Mouse (Mus musculus): ENCODE measurements around the gene Tiam1. TPM values are rescaled to one million over a fixed set of nuclear protein-coding genes. Genes with fewer than 3 reads are reported as not detected.

Tiam1 gene
- total RNA-seq, 2 experiments from 2014 or later, result 56.4 to 59.2 TPM

DNA sequence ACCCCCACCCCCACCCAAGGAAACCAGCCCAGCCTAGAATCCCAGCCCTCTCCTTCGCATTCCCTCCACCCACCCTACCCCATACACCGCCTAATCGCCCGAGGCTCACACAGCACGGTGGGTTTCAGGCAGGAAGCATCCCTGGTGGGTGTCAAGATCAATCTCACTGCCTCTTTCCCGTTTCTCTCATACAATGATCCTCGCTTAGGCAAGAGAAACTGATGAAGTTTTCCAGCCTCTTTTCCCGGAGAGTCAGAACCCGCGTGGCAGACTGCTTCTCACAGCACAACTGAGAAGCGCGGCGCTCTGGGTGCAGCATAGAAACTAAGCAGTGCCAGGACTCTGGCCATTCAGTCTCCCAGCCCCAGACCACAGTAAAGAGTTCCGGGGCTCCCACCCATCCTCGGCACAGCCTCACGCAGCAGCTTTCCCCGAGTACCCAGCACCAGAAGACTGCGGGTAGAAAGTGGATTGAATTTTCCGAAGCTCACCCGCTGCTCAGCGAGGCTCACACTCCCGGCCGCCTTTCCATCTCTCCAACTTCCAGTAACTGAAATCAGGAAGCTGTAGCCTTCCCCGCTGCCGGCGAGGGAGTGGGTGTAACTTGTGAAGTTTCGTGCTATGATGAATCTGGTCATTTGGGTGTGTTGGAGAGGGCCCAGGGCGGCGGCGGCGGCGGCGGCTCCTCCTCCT is 183.2 kb downstream of the Tiam1 start:
- DNase-seq (ENCODE audit: low spot score in 2 of 2), result peak in 1 of 2 experiments; percentile 37

DNA sequence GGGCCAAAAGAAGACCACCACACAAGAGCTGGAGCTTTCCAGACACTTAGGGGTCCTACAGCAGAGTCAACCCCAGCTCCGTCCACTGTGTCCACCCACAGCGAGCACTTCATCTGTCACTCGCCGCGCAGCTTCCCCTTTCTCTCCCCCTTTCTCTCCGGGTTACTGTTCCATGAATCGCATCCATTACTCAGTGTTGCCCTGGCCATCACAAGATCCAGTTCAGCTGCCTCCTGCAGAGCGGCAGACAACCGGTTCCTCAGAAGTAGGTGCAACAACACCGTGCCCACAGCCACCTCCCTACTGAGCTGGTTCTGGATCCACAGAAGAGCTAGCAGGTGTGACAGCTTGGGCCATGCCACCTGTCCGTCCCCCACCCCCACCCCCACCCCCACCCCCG is 184.6 kb downstream of the Tiam1 start:
- no peak for DNase-seq (ENCODE audit: low spot score in 2 of 2)

DNA sequence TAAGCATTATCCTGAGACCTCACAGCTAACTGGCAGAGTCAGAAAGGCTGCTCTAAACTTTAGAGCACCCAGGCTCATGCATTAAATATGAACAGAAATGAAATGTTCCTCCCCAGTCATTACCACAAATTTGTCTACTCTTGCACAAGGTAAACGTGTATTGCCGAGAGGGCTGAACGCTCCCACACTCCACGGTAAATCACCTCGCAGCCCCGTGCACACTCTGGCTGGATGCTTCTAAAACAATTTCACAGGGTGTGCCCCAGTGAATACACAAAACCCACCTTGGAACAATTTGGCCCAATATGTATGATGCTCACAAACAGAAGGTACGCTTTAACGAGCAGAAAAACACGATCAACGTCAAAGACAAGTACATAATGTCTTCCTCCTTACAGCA is 185.5 kb downstream of the Tiam1 start:
- DNase-seq (ENCODE audit: low spot score in 2 of 2), result no peak

DNA sequence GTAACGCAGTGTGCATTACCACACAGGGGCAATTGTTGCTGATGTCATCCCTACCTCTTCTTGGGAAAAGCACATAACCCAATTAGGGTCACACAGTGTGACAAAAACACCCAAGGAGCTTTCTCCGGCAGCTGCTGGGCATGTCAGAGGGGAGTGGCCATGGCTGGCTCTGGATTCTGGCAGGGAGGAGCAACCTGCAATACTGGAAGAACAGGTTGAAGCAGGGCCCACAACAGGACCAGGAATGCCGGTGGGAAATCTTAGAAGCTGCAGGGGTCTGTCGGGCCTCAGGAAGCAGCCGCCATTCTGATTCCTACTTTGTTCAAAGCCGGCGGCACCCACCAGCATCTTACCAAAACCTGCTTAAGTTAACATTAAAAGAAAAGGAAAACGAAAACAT is 189.0 kb downstream of the Tiam1 start:
- DNase-seq (ENCODE audit: low spot score in 2 of 2), result no peak

DNA sequence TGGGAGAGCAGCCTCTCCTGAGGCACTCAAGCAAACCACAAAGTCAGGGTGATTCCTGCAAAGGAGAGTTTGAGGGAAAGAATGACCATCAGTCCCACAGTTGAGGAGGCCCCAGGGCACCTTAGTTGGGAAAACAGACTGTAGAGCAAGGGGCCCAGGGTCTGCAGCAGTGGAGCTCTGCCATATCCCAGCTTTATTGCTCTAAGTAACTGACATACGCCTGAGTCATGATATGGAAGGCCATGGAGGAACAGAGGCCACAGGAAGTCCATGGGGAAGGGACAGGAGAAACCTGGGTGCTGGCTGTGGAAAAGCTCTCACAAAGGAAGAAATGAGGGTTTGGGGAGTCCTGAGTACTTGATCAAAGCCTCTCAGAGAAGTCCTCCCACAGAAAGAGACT is 189.5 kb downstream of the Tiam1 start:
- no peak for DNase-seq (ENCODE audit: low spot score in 2 of 2)

- DNase-seq (ENCODE audit: low spot score in 2 of 2), result no peak
Measured at GRCm38 (mm10) chr16:89952821-89953220, 190.7 kb downstream of the Tiam1 start.

GRCm38 (mm10) chr16:89950754-89951153 is 192.8 kb downstream of the Tiam1 start:
- DNase-seq (ENCODE audit: low spot score in 2 of 2), result no peak

GRCm38 (mm10) chr16:89950251-89950650 is 193.3 kb downstream of the Tiam1 start:
- no peak for DNase-seq (ENCODE audit: low spot score in 2 of 2)

GRCm38 (mm10) chr16:89948040-89948439 is 195.5 kb downstream of the Tiam1 start:
- DNase-seq (ENCODE audit: low spot score in 2 of 2), result no peak

DNA sequence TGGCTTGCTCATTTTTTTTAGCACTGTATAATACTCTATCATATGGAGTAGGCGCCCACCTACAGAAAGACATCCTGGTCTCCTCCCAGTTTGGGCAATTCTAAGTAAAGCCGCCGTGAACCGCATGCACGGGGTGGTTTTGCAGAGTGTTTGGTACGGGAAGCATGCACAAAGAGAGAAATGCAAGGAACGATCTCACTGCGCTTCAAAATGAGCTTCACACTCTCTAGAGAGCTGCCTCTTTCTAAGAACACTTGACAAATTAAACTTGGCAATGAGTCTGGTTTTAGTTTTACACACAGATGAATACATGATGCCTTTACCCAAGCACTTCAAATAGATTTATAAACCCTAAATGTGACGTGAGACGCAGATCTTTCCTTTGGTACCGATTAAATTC is 196.8 kb downstream of the Tiam1 start:
- no peak for DNase-seq (ENCODE audit: low spot score in 2 of 2)

DNA sequence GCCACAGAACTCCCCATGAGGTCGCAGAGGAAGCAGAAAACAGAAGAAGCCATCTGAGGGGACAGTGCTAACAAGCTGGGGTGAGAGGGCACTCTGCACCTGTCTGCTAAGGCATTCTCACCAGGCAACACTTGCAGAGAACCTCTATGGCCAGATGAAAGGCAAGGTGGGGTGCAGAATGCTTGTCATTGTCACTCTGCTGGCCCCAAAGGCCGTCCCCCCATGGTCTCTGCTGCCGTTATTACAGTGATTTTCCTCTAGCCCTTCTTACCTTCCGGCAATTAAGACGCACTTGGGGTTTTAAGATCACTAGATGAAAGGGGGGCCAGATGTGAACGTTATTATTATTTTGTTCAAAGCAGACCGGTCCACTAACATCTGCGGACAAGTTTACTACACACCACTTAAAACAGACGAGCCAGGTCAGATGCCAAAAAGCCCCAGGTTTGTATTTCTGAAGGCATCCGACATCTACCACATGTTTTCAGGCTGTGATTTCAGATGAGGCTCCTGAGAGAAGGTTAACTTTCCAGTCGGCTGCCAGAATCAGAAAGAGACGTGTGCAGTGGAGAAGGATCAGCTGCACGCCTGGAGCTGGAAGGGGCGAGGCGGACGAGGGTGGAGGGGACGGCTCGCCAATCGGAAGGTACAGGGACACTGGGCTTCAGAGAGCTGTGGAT is 198.8 kb downstream of the Tiam1 start:
- no peak for DNase-seq (ENCODE audit: low spot score in 2 of 2)

DNA sequence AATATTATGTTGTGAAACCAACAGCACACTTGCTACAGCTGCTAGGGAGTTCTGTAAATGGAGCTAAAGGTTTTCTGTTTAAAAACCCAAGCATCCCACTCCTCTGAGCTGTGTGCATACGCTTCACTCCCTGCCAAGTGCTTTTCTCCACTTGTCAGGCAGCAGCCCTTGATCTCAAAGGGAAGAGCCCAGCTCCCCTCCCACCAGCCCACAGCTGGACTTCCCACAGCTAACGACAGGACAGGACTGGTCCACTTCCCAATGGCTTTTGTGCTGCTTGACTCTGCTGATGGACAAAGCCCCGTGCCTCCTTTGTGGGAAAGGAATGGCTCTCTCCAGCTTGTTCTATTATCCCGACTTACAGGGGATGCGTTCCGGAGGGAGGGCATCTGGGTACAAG is 199.5 kb downstream of the Tiam1 start:
- no peak for DNase-seq (ENCODE audit: low spot score in 2 of 2)

- DNase-seq (ENCODE audit: low spot score in 2 of 2), result peak in 1 of 2 experiments; percentile 26
Measured at GRCm38 (mm10) chr16:89943267-89943971, 200.2 kb downstream of the Tiam1 start.

DNA sequence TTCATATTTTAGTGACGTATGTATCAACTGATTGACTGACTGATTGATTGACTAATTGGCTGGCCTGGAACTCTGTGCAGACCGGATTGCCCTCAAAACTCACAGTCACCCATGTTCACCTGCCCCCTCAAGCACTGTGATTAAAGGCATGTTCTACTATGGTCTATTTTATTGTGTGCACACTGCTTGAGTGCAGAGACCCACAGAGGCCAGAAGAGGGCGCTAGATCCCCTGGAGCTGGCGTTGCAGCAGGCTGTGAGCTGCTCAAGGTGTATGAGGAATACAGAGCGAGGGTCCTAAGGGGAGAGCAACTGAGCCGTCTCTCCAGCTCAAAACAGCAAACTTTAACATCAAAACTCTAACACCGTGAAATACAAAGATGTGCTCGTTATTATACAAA is 202.9 kb downstream of the Tiam1 start:
- DNase-seq (ENCODE audit: low spot score in 2 of 2), result no peak

DNA sequence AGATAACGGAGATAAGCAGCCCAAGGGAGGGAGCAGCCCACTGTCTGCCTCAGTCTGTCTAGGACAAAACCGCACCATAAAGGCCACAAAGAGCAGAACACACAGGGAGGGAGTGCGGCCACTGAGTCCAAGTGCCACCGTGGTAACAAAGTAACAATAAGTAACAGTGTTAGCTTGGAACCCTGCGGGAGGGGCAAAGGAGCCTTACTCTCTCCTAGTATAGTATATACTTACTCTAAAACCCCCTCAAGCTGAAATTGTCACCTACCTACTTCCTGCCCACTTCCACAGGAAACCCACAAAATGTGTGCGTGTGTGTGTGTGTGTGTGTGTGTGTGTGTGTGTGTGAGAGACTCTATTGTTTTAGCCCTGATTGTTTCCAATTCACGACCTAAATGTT is 205.3 kb downstream of the Tiam1 start:
- DNase-seq (ENCODE audit: low spot score in 2 of 2), result no peak

- no peak for DNase-seq (ENCODE audit: low spot score in 2 of 2)
Measured at GRCm38 (mm10) chr16:89936571-89936970, 207.0 kb downstream of the Tiam1 start.

DNA sequence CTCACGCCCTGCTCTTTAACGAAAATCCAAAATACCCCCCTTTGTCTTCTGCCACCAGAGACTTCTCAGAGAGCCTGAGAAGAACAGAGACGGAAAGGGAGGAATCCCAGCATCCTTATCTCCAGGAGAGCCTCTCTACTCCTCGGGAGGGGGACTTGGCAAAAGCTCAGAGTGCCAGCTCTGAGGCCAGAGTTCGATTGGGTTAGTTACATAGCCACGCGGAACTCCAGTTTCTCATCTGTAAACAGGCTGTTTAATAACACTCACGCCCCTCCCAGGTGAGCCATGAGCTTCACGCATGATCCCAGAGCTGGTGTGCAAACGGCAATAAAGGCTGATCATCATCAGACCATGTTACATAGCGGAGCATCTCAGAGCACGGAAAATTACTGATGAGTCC is 208.2 kb downstream of the Tiam1 start:
- DNase-seq (ENCODE audit: low spot score in 2 of 2), result no peak

DNA sequence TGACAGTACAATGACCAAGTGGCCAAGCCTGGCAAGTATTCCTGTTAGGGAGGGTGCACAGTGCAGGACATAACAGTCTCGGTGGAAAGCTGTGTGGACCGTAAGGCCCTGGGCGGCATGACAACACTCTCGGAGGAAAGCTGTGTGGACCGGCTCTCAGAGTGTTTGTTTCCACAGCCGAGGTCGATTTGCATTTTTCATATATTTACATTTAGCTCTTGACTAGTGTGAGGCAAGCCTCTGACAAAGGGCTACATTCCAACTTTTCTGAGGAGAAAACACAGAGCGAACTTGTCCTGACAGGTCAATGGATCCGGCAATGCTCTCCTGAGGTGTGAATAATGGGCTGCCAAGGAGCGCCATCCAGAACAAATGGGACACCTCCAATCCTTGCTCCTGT is 209.0 kb downstream of the Tiam1 start:
- DNase-seq (ENCODE audit: low spot score in 2 of 2), result no peak

- DNase-seq (ENCODE audit: low spot score in 2 of 2), result no peak
Measured at GRCm38 (mm10) chr16:89933976-89934375, 209.6 kb downstream of the Tiam1 start.

DNA sequence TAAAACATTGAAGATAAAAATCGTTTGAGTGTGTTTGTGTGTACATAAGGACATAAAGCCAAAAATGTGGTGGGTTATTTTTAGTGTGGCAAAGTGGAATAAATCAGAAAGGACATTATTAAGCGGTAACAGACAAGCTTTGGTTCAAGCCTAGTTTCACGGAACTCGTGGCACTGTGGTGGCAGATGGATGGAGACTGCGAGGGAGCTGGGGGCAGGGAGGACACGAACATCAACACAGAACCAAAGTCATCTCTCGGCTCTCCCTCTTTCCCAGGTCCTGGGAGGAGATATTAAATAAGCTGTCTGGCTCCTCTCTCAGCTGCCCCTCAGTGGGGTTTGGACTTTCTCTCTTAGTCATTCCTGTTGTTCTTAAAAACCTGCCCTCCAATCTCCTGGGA is 215.0 kb downstream of the Tiam1 start:
- no peak for DNase-seq (ENCODE audit: low spot score in 2 of 2)

- DNase-seq (ENCODE audit: low spot score in 2 of 2), result peak; percentile 36 to 38
Measured at GRCm38 (mm10) chr16:89924249-89924890, 219.2 kb downstream of the Tiam1 start.

GRCm38 (mm10) chr16:89923311-89923710 is 220.3 kb downstream of the Tiam1 start:
- no peak for DNase-seq (ENCODE audit: low spot score in 2 of 2)

All from adrenal gland, adult 18-20 months (tissue).